Mouse (Mus musculus) stomach, embryonic 16.5 days (tissue): ENCODE measurements around the gene Etfbkmt. TPM values are rescaled to one million over a fixed set of nuclear protein-coding genes. Genes with fewer than 3 reads are reported as not detected.

Experiments
- ATAC-seq: fragments of 200-750 bp; cut with Nextera tagmentation; 2 replicates; pipeline ENCODE4 v1.8.0; 2017; ENCODE audit warnings: moderate number of reproducible peaks, moderate TSS enrichment; ENCODE audit not compliant: insufficient read depth, low FRiP score
- H3K27ac ChIP-seq: fragments of 300-500 bp; sonication (generic); 2 replicates; pipeline ENCODE4 v1.5.1; 2014; ENCODE audit warnings: low read length
- H3K27me3 ChIP-seq: fragments of 300-500 bp; sonication (generic); 2 replicates; pipeline ENCODE4 v1.6.1; 2014; ENCODE audit warnings: low read length, control low read depth, mixed read lengths; ENCODE audit not compliant: control insufficient read depth, insufficient read depth
- H3K36me3 ChIP-seq: fragments of 300-500 bp; sonication (generic); 2 replicates; pipeline ENCODE4 v1.6.1; 2014; ENCODE audit warnings: low read length; ENCODE audit not compliant: control insufficient read depth, insufficient read depth
- H3K4me1 ChIP-seq: fragments of 300-500 bp; sonication (generic); 2 replicates; pipeline ENCODE4 v1.6.1; 2014; ENCODE audit warnings: low read length, control low read depth, mixed read lengths; ENCODE audit not compliant: control insufficient read depth, insufficient read depth
- H3K4me2 ChIP-seq: fragments of 300-500 bp; sonication (generic); 2 replicates; pipeline ENCODE4 v1.6.1; 2014; ENCODE audit warnings: low read depth, low read length, mixed read lengths
- H3K4me3 ChIP-seq: fragments of 300-500 bp; sonication (generic); replicated peaks from 2 replicates; pipeline ENCODE4 v1.5.1; 2014; ENCODE audit warnings: mild to moderate bottlenecking, low read length
- H3K9ac ChIP-seq: fragments of 300-500 bp; sonication (generic); 2 replicates; pipeline ENCODE4 v1.6.1; 2014; ENCODE audit warnings: low read length
- H3K9me3 ChIP-seq: fragments of 300-500 bp; sonication (generic); replicated peaks from 2 replicates; pipeline ENCODE4 v1.6.1; 2016; ENCODE audit warnings: low read length, control low read depth; ENCODE audit not compliant: control insufficient read depth
- WGBS: fragments of 180-500 bp; shearing (Covaris S2); extraction: QIAGEN DNeasy Blood & Tissue Kit; methylation state at CpG from one replicate; pipeline ENCODE4 v1.1.7; 2014; 5-methylcytosine and 5-hydroxymethylcytosine counted together
- polyA plus RNA-seq: library from polyadenylated mRNA; unstranded; fragments of >200 nt; fragmentation: Nextera tagmentation; extraction: Ambion mirVana; gene quantifications from 2 replicates; pipeline ENCODE4 v1.2.1, GENCODE M21; 2015

The Etfbkmt gene
- polyA plus RNA-seq, 1 experiment from 2014 or later, result 18.1 TPM

DNA sequence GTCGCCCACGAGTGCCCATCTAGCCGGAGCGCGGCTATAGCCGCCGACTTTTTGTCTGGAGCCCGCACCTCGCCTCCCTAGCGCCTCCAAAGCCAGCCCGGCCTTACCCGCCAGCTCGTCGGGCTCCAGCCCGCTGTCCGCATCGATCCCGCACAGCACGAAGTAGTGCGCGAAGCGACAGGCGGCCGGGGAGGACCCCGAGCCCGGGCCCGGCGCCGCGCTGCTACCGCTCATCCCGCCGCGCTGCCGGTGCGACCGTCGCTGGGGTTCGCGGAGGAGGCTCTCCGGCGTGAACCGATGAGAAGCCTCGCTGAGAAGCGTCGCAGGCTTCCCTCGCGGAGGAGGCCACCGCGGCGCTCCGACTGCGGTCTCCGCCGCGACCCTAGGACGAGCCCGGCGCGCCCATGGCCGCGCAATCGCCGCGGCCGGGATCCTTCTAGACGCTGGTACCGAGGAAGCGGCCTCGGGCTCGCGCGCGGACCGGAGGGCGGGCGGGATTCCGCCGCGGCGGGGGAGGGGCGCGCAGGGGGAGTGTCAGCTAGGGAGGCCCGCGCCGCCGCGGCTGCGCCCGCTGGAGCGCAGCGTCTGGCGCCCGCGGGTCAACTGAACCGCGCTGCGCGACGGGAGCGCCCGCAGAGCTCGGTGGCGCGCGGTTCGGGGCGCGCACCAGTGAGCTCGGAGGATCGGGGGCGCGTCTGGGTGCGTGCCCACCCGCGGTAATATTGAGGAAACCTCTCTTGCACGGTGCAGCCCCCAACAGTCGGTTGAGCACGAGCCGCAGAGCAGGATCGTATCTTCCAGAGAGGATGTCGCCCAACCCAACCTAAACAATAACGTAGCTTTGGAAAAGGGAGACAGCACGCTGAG lies 38.3 kb upstream of the Etfbkmt start, which contains the start of gene Dennd5b:
Gene Dennd5b (minus strand): TSS at position 605 of the 867 bp plus-strand sequence.
- Histone ChIP-seq H3K9me3 (no peaks in the 10 kb centered on the region), H3K36me3 (no peaks in the 10 kb centered on the region), H3K4me2 (peak within 1 kb of the TSS; percentile 84), H3K4me3 (peak within 1 kb of the TSS; percentile 79), H3K9ac (peak within 1 kb of the TSS; percentile 91), H3K4me1 (no peaks in the 10 kb centered on the region), H3K27ac (peak within 1 kb of the TSS; percentile 82), H3K27me3 (no peaks in the 10 kb centered on the region)
- WGBS, result under 1% methylated on average over 123 of the region's 124 CpGs
- peak; percentile 95 for ATAC-seq

- Histone ChIP-seq H3K9ac (peak overlapping the region; percentile 91), H3K4me3 (peak overlapping the region; percentile 79), H3K9me3 (no peaks in the 10 kb centered on the region), H3K4me2 (peak overlapping the region; percentile 84), H3K36me3 (no peaks in the 10 kb centered on the region), H3K27ac (peak overlapping the region; percentile 82), H3K4me1 (no peaks in the 10 kb centered on the region), H3K27me3 (no peaks in the 10 kb centered on the region)
- no peak for ATAC-seq
- WGBS, result 12% methylated on average over 7 of the region's 7 CpGs
Observed at GRCm38 (mm10) chr6:149101943-149102243, 37.8 kb upstream of the Etfbkmt start.

- no peak overlapping the region for H3K4me2 ChIP-seq
- no peak overlapping the region for H3K4me3 ChIP-seq
- H3K4me1 ChIP-seq, result no peaks in the 10 kb centered on the region
- 73% methylated on average over 1 of the region's 1 CpGs for WGBS
- no peaks in the 10 kb centered on the region for H3K9me3 ChIP-seq
- no peaks in the 10 kb centered on the region for H3K36me3 ChIP-seq
- no peaks in the 10 kb centered on the region for H3K27me3 ChIP-seq
- H3K9ac ChIP-seq, result no peak overlapping the region
- no peak overlapping the region for H3K27ac ChIP-seq
- no peak for ATAC-seq
Observed at GRCm38 (mm10) chr6:149103451-149103850, 36.2 kb upstream of the Etfbkmt start.

- Histone ChIP-seq H3K4me2 (no peak overlapping the region), H3K36me3 (no peaks in the 10 kb centered on the region), H3K4me1 (no peaks in the 10 kb centered on the region), H3K9me3 (no peaks in the 10 kb centered on the region), H3K27ac (no peak overlapping the region), H3K9ac (no peak overlapping the region), H3K27me3 (no peaks in the 10 kb centered on the region), H3K4me3 (no peak overlapping the region)
- 71% methylated on average over 3 of the region's 3 CpGs for WGBS
- no peak for ATAC-seq
Observed at GRCm38 (mm10) chr6:149107615-149108014, 32.0 kb upstream of the Etfbkmt start.

- no peak overlapping the region for H3K4me2 ChIP-seq
- no peak overlapping the region for H3K4me3 ChIP-seq
- no peaks in the 10 kb centered on the region for H3K4me1 ChIP-seq
- 71% methylated on average over 2 of the region's 2 CpGs for WGBS
- H3K9me3 ChIP-seq, result no peaks in the 10 kb centered on the region
- no peaks in the 10 kb centered on the region for H3K27me3 ChIP-seq
- H3K9ac ChIP-seq, result no peak overlapping the region
- no peaks in the 10 kb centered on the region for H3K36me3 ChIP-seq
- no peak for ATAC-seq
- H3K27ac ChIP-seq, result no peak overlapping the region
Observed at GRCm38 (mm10) chr6:149108909-149109308, 30.7 kb upstream of the Etfbkmt start.

GRCm38 (mm10) chr6:149116992-149117391 lies 22.7 kb upstream of the Etfbkmt start:
- Histone ChIP-seq H3K4me1 (0 out of 2 replicates have a peak, but pooled peaks cover 5% of the 10 kb centered on the region), H3K27me3 (no peaks in the 10 kb centered on the region), H3K9ac (no peak overlapping the region), H3K36me3 (no peaks in the 10 kb centered on the region), H3K9me3 (no peaks in the 10 kb centered on the region), H3K27ac (no peak overlapping the region), H3K4me2 (no peak overlapping the region), H3K4me3 (no peak overlapping the region)
- no peak for ATAC-seq

DNA sequence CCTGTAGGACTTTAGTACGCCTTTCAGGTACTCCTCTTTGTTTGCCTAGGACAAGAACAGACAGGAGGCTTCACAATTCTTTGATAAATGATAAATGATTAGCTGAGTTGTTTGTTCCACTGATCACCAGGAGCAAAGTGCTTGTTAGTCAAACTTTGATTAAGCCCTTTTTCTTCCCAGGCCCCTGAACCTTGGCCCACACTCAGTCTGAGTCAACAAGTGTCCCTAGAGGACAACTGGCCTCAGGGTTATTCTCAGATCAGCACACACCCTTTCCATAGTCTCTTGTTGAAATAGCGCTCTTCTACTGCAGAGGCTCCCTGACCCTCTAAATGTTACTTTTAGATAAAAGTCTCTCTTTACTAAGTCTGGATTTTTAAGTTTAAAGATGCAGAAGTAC lies 20.7 kb upstream of the Etfbkmt start:
- H3K9me3 ChIP-seq, result no peaks in the 10 kb centered on the region
- no peak overlapping the region for H3K4me2 ChIP-seq
- H3K9ac ChIP-seq, result no peak overlapping the region
- 42% methylated on average over 2 of the region's 2 CpGs for WGBS
- H3K36me3 ChIP-seq, result no peaks in the 10 kb centered on the region
- H3K27ac ChIP-seq, result no peak overlapping the region
- ATAC-seq, result peak; percentile 62
- H3K4me3 ChIP-seq, result no peak overlapping the region
- H3K27me3 ChIP-seq, result no peaks in the 10 kb centered on the region
- H3K4me1 ChIP-seq, result 0 out of 2 replicates have a peak, but pooled peaks cover 5% of the 10 kb centered on the region

- no peaks in the 10 kb centered on the region for H3K36me3 ChIP-seq
- no peak overlapping the region for H3K4me3 ChIP-seq
- no peak overlapping the region for H3K4me2 ChIP-seq
- 0 out of 2 replicates have a peak, but pooled peaks have one; percentile 50 for ATAC-seq
- no peak overlapping the region for H3K9ac ChIP-seq
- WGBS, result 10% methylated on average over 2 of the region's 2 CpGs
- H3K4me1 ChIP-seq, result 0 out of 2 replicates have a peak, but pooled peaks cover 5% of the 10 kb centered on the region
- H3K27ac ChIP-seq, result no peak overlapping the region
- H3K27me3 ChIP-seq, result no peaks in the 10 kb centered on the region
- no peaks in the 10 kb centered on the region for H3K9me3 ChIP-seq
Observed at GRCm38 (mm10) chr6:149119853-149120252, 19.8 kb upstream of the Etfbkmt start.

DNA sequence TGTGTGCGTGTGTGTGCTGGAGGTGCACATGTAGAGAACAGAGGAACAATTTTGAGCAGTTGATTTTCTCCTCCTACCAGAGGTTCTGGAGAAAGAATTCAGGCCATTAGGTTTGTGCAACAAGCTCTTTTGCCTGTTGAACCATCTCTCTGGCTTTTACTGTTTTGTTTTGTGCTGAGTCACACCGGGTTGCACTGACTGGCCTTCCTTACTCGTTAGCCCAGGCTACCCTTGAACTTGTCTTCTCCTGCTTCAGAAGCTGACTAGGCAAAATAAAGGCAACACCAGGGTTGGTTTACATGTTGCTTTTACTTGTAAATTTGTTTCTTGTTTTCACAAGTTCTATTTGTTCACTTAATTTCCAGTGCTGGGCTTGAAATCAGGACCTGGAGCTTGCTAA lies 16.6 kb upstream of the Etfbkmt start:
- Histone ChIP-seq H3K9ac (no peak overlapping the region), H3K36me3 (no peaks in the 10 kb centered on the region), H3K27me3 (no peaks in the 10 kb centered on the region), H3K4me1 (0 out of 2 replicates have a peak, but pooled peaks cover 5% of the 10 kb centered on the region), H3K4me3 (no peak overlapping the region), H3K4me2 (no peak overlapping the region), H3K27ac (no peak overlapping the region), H3K9me3 (no peaks in the 10 kb centered on the region)
- 85% methylated on average over 3 of the region's 3 CpGs for WGBS
- no peak for ATAC-seq
